Mouse (Mus musculus) heart, adult 18-20 months (tissue): Measurements from ENCODE around the gene Sertad2. TPM values are rescaled to one million over a fixed set of nuclear protein-coding genes. Genes with fewer than 3 reads are reported as not detected.

ENCODE experiments used
- DNase-seq, 2 experiments: peaks; one replicate each; pipeline ENCODE4 v3.0.0; 2021 to 2022; ENCODE audit warnings: mixed read lengths in 1 of 2
- total RNA-seq, 2 experiments: library from RNA; stranded (reverse); gene quantifications; 2 replicates each; pipeline ENCODE4 v1.2.3; 2021

Gene Sertad2
- total RNA-seq, 2 experiments from 2014 or later: 16.2 to 17.7 TPM

GRCm38 (mm10) chr11:20594229-20595201, 51.5 kb downstream of the Sertad2 start:
- peak; percentile 46 to 52 for DNase-seq

- DNase-seq: peak; percentile 19 to 41
These were observed 60.2 kb downstream of the Sertad2 start for GRCm38 (mm10) chr11:20603066-20603812.

GRCm38 (mm10) chr11:20604119-20604518, 61.1 kb downstream of the Sertad2 start:
- DNase-seq: no peak

- no peak for DNase-seq
These were observed 62.6 kb downstream of the Sertad2 start for GRCm38 (mm10) chr11:20605613-20606012.

- no peak for DNase-seq
These were observed 65.4 kb downstream of the Sertad2 start for GRCm38 (mm10) chr11:20608442-20608841.

- DNase-seq: no peak
These were observed 70.2 kb downstream of the Sertad2 start for GRCm38 (mm10) chr11:20613223-20613622.

- DNase-seq: peak; percentile 39
These were observed 73.0 kb downstream of the Sertad2 start for GRCm38 (mm10) chr11:20616103-20616502.

GRCm38 (mm10) chr11:20627146-20627545, 84.1 kb downstream of the Sertad2 start:
- no peak for DNase-seq

- no peak for DNase-seq
These were observed 85.2 kb downstream of the Sertad2 start for GRCm38 (mm10) chr11:20628216-20628615.

GRCm38 (mm10) chr11:20629700-20630099, 86.6 kb downstream of the Sertad2 start:
- DNase-seq: no peak

- peak; percentile 98 for DNase-seq
These were observed 88.2 kb downstream of the Sertad2 start for GRCm38 (mm10) chr11:20631026-20631940.

GRCm38 (mm10) chr11:20631941-20632618, 89.0 kb downstream of the Sertad2 start:
- DNase-seq: peak in 1 of 2 experiments; percentile 88

- DNase-seq: peak; percentile 55 to 74
These were observed 89.5 kb downstream of the Sertad2 start for GRCm38 (mm10) chr11:20632619-20632965.

GRCm38 (mm10) chr11:20634543-20634942, 91.5 kb downstream of the Sertad2 start:
- no peak for DNase-seq

- DNase-seq: no peak
These were observed 92.6 kb downstream of the Sertad2 start for GRCm38 (mm10) chr11:20635646-20636045.

- no peak for DNase-seq
These were observed 93.1 kb downstream of the Sertad2 start for GRCm38 (mm10) chr11:20636114-20636513.

- DNase-seq: no peak
These were observed 94.0 kb downstream of the Sertad2 start for GRCm38 (mm10) chr11:20637060-20637459.

GRCm38 (mm10) chr11:20638841-20639240, 95.8 kb downstream of the Sertad2 start:
- peak; percentile 67 to 93 for DNase-seq

GRCm38 (mm10) chr11:20639918-20640447, 96.9 kb downstream of the Sertad2 start:
- DNase-seq: peak; percentile 46 to 55

- DNase-seq: no peak
These were observed 99.3 kb downstream of the Sertad2 start for GRCm38 (mm10) chr11:20642321-20642720.

- DNase-seq: no peak
These were observed 100.1 kb downstream of the Sertad2 start for GRCm38 (mm10) chr11:20643161-20643560.
